Mouse (Mus musculus): ENCODE data around the gene Sox2.

GRCm38 (mm10) chr3:34688072-34688471 is 37.9 kb downstream of the Sox2 start:
- TF ChIP-seq CTCF (IDR thresholded peaks at IDR 0.05; ENCODE audit: low read depth) (no peak), EP300 (IDR thresholded peaks at IDR 0.05; ENCODE audit: low read depth) (no peak)
